Mouse (Mus musculus): Measurements from ENCODE around the gene Olfr90.

The Olfr90 gene

GRCm38 (mm10) chr17:37062101-37062641 lies 26.1 kb downstream of the Olfr90 start:
- no peak for DNase-seq (ENCODE audit: low spot score in 2 of 2)

GRCm38 (mm10) chr17:37061435-37061834 lies 26.9 kb downstream of the Olfr90 start:
- no peak for DNase-seq (ENCODE audit: low spot score in 2 of 2)

DNA sequence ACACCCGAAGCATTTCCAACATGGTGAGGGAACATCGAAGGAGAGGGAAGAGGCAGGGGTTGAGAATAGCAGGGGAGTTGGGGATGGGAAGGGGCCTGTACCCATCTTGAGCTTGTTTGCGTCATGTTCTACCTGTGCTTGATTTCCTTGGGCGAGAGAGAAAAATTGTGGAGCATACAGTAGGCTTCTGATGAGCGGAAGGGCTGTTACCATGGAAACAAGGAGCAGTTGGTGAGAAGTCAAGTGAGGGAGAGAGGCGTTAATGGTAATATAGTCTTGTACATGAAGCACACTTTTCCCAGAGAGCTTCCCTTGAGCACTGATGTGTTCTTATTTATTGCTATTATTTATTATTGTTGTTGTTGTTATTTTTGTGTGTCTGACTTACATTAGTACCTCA lies 31.3 kb downstream of the Olfr90 start:
- DNase-seq (ENCODE audit: low spot score in 2 of 2): no peak

GRCm38 (mm10) chr17:37051745-37052144 lies 36.6 kb downstream of the Olfr90 start:
- DNase-seq (ENCODE audit: low spot score in 2 of 2): no peak

DNA sequence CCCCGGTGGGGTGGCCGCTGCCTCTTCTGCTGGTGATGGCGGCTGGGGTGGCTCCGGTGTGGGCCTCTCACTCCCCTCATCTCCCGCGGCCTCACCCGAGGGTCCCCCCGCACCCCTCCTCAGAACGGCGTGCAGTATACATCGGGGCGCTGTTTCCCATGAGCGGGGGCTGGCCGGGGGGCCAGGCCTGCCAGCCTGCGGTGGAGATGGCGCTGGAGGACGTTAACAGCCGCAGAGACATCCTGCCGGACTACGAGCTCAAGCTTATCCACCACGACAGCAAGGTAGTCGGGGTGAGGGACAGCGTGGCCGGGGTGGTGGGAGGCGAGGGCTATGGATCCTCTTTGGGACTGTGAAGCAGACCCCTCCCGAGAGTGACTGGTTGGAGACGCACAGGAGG lies 37.4 kb downstream of the Olfr90 start:
- no peak for DNase-seq (ENCODE audit: low spot score in 2 of 2)

- DNase-seq (ENCODE audit: low spot score in 2 of 2): peak; percentile 22 to 30
Observed at GRCm38 (mm10) chr17:37050399-37050798, 37.9 kb downstream of the Olfr90 start.

GRCm38 (mm10) chr17:37049570-37050310 lies 38.6 kb downstream of the Olfr90 start:
- peak; percentile 21 to 31 for DNase-seq (ENCODE audit: low spot score in 2 of 2)

- DNase-seq (ENCODE audit: low spot score in 2 of 2): no peak
Observed at GRCm38 (mm10) chr17:37048383-37048782, 39.9 kb downstream of the Olfr90 start.

DNA sequence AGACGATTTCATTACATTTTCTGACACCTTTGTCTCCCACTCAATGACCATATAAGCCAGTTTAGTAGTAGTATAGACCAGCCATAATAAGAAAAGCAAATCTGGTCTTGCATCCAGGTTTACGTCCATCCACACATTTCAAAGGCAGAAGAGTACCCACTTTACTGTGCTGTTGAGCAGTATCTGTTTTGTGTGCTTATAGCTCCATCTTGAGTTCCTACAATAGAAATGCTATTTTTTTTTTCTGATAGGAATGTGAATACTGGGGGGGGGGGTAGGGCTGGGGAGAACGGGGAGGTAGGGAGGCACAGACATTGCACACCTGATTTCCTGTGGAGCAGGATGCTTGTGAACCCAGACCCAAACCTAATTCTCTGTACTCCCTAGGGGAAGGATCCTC lies 40.3 kb downstream of the Olfr90 start:
- DNase-seq (ENCODE audit: low spot score in 2 of 2): no peak

DNA sequence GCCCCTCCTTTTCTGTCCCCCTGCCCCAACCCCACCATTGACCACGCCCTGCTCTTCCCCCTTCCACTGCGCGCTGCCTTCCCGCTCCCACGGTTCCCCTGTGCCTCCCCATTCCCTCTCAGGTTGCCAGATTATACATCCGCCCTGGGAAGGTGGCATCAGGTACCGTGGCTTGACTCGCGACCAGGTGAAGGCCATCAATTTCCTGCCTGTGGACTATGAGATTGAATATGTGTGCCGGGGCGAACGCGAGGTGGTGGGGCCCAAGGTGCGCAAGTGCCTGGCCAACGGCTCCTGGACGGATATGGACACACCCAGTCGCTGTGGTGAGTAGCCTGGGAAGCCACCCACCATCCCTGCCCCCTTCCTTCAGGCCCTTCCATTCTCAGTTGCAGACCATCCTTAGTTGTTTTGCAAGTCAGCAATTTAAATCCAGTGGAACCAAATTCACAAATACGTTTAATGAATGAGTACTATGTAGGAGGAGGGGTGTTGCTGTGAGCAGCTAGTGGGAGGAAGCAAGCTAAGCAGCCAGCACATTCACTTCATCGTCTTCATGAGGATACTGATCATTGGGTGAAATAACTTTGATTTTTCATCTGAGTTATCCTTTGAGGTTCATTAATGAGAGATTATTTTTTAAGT lies 40.8 kb downstream of the Olfr90 start:
- no peak for DNase-seq (ENCODE audit: low spot score in 2 of 2)

GRCm38 (mm10) chr17:37046312-37047112 lies 41.8 kb downstream of the Olfr90 start:
- DNase-seq (ENCODE audit: low spot score in 2 of 2): peak; percentile 36 to 39

- DNase-seq (ENCODE audit: low spot score in 2 of 2): peak; percentile 61 to 69
Observed at GRCm38 (mm10) chr17:37045611-37046311, 42.5 kb downstream of the Olfr90 start, which contains the start of gene Gabbr1. Gene Gabbr1, plus strand, starts transcription at chr17:37045966.

DNA sequence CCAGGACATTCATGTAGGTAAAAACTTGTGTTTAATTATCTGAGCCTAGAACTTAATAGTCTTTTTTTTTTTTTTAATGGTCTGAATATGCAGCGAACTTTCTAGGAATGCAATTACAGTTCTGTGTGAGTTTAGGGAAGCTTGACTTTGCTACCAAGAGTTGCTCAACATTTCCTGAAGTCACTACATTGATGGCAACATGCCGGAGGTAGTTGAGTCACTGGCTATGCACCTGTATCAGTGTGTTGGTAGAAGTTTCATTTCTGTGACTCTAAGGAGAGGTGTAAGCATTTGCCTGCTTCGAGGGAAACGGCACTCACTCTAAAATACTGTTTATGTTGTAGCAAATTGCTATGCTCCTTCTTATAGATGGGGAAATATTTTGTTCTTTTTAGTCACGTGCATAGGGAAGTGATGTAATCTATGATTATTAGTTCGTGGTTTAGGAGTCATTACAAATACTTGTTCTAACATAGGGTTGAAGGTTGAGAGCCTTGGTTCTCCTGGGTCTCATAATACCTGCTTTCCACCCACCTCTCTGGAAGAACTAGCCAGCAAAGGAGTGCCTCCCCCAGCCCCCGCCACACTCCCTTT lies 43.6 kb downstream of the Olfr90 start:
- DNase-seq (ENCODE audit: low spot score in 2 of 2): no peak

- no peak for DNase-seq (ENCODE audit: low spot score in 2 of 2)
Observed at GRCm38 (mm10) chr17:37039127-37039894, 49.0 kb downstream of the Olfr90 start.

Data from spleen, postnatal 36 days (tissue).